Mouse (Mus musculus) hindbrain, embryonic 11.5 days (tissue): Measurements from ENCODE around the gene Ticam1. TPM values are rescaled to one million over a fixed set of nuclear protein-coding genes. Genes with fewer than 3 reads are reported as not detected.
A peak's percentile ranks its signal among the peaks of the same experiment; 100 is the strongest.

Experiments
- ATAC-seq: fragments of 200-750 bp; cut with Nextera tagmentation; 2 replicates; pipeline ENCODE4 v1.8.0; 2017; ENCODE audit warnings: mild to moderate bottlenecking, moderate TSS enrichment, moderate library complexity; ENCODE audit not compliant: low FRiP score
- DNase-seq: peaks from one replicate; pipeline ENCODE4 v3.0.0-alpha.2; 2015; ENCODE audit warnings: low spot score
- H3K27ac ChIP-seq: fragments of 300-500 bp; sonication (generic); 2 replicates; pipeline ENCODE4 v1.5.1; 2014; ENCODE audit warnings: mild to moderate bottlenecking, low read depth, low read length
- H3K27me3 ChIP-seq: fragments of 300-500 bp; sonication (generic); 2 replicates; pipeline ENCODE4 v1.6.1; 2014; ENCODE audit warnings: mild to moderate bottlenecking, low read length, moderate library complexity, mixed read lengths; ENCODE audit not compliant: control insufficient read depth, insufficient read depth
- H3K36me3 ChIP-seq: fragments of 300-500 bp; sonication (generic); 2 replicates; pipeline ENCODE4 v1.6.1; 2014; ENCODE audit warnings: mild to moderate bottlenecking, low read length, moderate library complexity, mixed read lengths; ENCODE audit not compliant: control insufficient read depth, insufficient read depth
- H3K4me1 ChIP-seq: fragments of 300-500 bp; sonication (generic); replicated peaks from 2 replicates; pipeline ENCODE4 v1.6.1; 2014; ENCODE audit warnings: low read length, mixed read lengths; ENCODE audit not compliant: control insufficient read depth, insufficient read depth
- H3K4me2 ChIP-seq: fragments of 300-500 bp; sonication (generic); replicated peaks from 2 replicates; pipeline ENCODE4 v1.6.1; 2014; ENCODE audit warnings: mild to moderate bottlenecking, low read depth, low read length
- H3K4me3 ChIP-seq: fragments of 300-500 bp; sonication (generic); 2 replicates; pipeline ENCODE4 v1.5.1; 2014; ENCODE audit warnings: low read depth, low read length
- H3K9ac ChIP-seq: fragments of 300-500 bp; sonication (generic); 2 replicates; pipeline ENCODE4 v1.6.1; 2014; ENCODE audit warnings: low read depth, low read length
- H3K9me3 ChIP-seq: fragments of 300-500 bp; sonication (generic); 2 replicates; pipeline ENCODE4 v1.6.1; 2016; ENCODE audit warnings: low read length; ENCODE audit not compliant: control insufficient read depth
- WGBS: fragments of 180-500 bp; shearing (Covaris S2); extraction: QIAGEN DNeasy Blood & Tissue Kit; methylation state at CpG from one replicate; pipeline ENCODE4 v1.1.7; 2014; 5-methylcytosine and 5-hydroxymethylcytosine counted together
- polyA plus RNA-seq: library from polyadenylated mRNA; unstranded; fragments of >200 nt; fragmentation: Nextera tagmentation; extraction: Ambion mirVana; gene quantifications from 2 replicates; pipeline ENCODE4 v1.2.1, GENCODE M21; 2014

Gene Ticam1
- polyA plus RNA-seq, 1 experiment from 2014 or later = 2.7 TPM

- H3K4me1 ChIP-seq = peaks cover 7% of the 10 kb centered on the region
- DNase-seq (no peak), ATAC-seq (no peak)
- no peaks in the 10 kb centered on the region for H3K27me3 ChIP-seq
- H3K36me3 ChIP-seq = no peaks in the 10 kb centered on the region
- WGBS = 87% methylated on average over 4 of the region's 4 CpGs
- no peak within 1 kb of the TSS for H3K27ac ChIP-seq
- H3K4me2 ChIP-seq = no peak within 1 kb of the TSS
- no peaks in the 10 kb centered on the region for H3K9me3 ChIP-seq
- H3K9ac ChIP-seq = no peak within 1 kb of the TSS
- H3K4me3 ChIP-seq = no peak within 1 kb of the TSS
Observed at GRCm38 (mm10) chr17:56292531-56293222, 16.1 kb upstream of the Ticam1 start, which contains the start of gene Plin3. Gene Plin3, minus strand, starts transcription at chr17:56292873.

GRCm38 (mm10) chr17:56291826-56292475 is 15.4 kb upstream of the Ticam1 start:
- no peak overlapping the region for H3K9ac ChIP-seq

GRCm38 (mm10) chr17:56291171-56291511 is 14.6 kb upstream of the Ticam1 start:
- Histone ChIP-seq H3K36me3 (no peaks in the 10 kb centered on the region), H3K9me3 (no peaks in the 10 kb centered on the region), H3K9ac (peak overlapping the region; percentile 52), H3K4me1 (peaks cover 7% of the 10 kb centered on the region), H3K4me2 (peak overlapping the region; percentile 56), H3K27ac (peak overlapping the region; percentile 76), H3K4me3 (peak overlapping the region; percentile 12; the same call in 1 of the 2 replicates), H3K27me3 (no peaks in the 10 kb centered on the region)
- WGBS = 0% methylated on average over 16 of the region's 16 CpGs
- peak; percentile 91 for DNase-seq
- peak; percentile 86 for ATAC-seq

More at GRCm38 (mm10) chr17:56291826-56292475, 15.4 kb upstream of the Ticam1 start:
- ATAC-seq = 0 out of 2 replicates have a peak, but pooled peaks have one; percentile 3
- H3K9me3 ChIP-seq = no peaks in the 10 kb centered on the region
- peaks cover 7% of the 10 kb centered on the region for H3K4me1 ChIP-seq
- H3K4me3 ChIP-seq = no peak overlapping the region
- no peaks in the 10 kb centered on the region for H3K36me3 ChIP-seq
- H3K27ac ChIP-seq = no peak overlapping the region
- WGBS = 66% methylated on average over 7 of the region's 7 CpGs
- DNase-seq = no peak
- no peaks in the 10 kb centered on the region for H3K27me3 ChIP-seq
- H3K4me2 ChIP-seq = no peak overlapping the region

GRCm38 (mm10) chr17:56290388-56291170 is 14.0 kb upstream of the Ticam1 start:
- DNase-seq = peak; percentile 92
- no peaks in the 10 kb centered on the region for H3K27me3 ChIP-seq
- H3K4me1 ChIP-seq = peaks cover 7% of the 10 kb centered on the region
- H3K9me3 ChIP-seq = no peaks in the 10 kb centered on the region
- H3K4me2 ChIP-seq = peak overlapping the region; percentile 56
- WGBS = 4% methylated on average over 17 of the region's 17 CpGs
- peak overlapping the region; percentile 76 for H3K27ac ChIP-seq
- H3K4me3 ChIP-seq = peak overlapping the region; percentile 39
- no peaks in the 10 kb centered on the region for H3K36me3 ChIP-seq
- peak overlapping the region; percentile 47 for H3K9ac ChIP-seq
- peak; percentile 72 for ATAC-seq

GRCm38 (mm10) chr17:56289371-56290331 is 13.1 kb upstream of the Ticam1 start:
- ATAC-seq (peak; percentile 15; the same call in 1 of the 2 replicates), DNase-seq (peak; percentile 66)
- Histone ChIP-seq H3K27ac (peak overlapping the region; percentile 76), H3K36me3 (no peaks in the 10 kb centered on the region), H3K9me3 (no peaks in the 10 kb centered on the region), H3K4me1 (peaks cover 7% of the 10 kb centered on the region), H3K4me3 (peak overlapping the region; percentile 39), H3K9ac (peak overlapping the region; percentile 47), H3K4me2 (peak overlapping the region; percentile 56), H3K27me3 (no peaks in the 10 kb centered on the region)
- 3% methylated on average over 23 of the region's 23 CpGs for WGBS

GRCm38 (mm10) chr17:56288866-56289265 is 12.3 kb upstream of the Ticam1 start:
- peaks cover 7% of the 10 kb centered on the region for H3K4me1 ChIP-seq
- H3K9ac ChIP-seq = peak overlapping the region; percentile 35; the same call in 1 of the 2 replicates
- DNase-seq (no peak), ATAC-seq (no peak)
- H3K9me3 ChIP-seq = no peaks in the 10 kb centered on the region
- no peaks in the 10 kb centered on the region for H3K36me3 ChIP-seq
- H3K27ac ChIP-seq = peak overlapping the region; percentile 76; the same call in 1 of the 2 replicates
- peak overlapping the region; percentile 39 for H3K4me3 ChIP-seq
- 48% methylated on average over 3 of the region's 3 CpGs for WGBS
- no peaks in the 10 kb centered on the region for H3K27me3 ChIP-seq
- H3K4me2 ChIP-seq = peak overlapping the region; percentile 56

GRCm38 (mm10) chr17:56287830-56288229 is 11.2 kb upstream of the Ticam1 start:
- DNase-seq (no peak), ATAC-seq (no peak)
- Histone ChIP-seq H3K9ac (no peak overlapping the region), H3K4me2 (no peak overlapping the region), H3K9me3 (no peaks in the 10 kb centered on the region), H3K4me1 (peaks cover 7% of the 10 kb centered on the region), H3K36me3 (no peaks in the 10 kb centered on the region), H3K4me3 (no peak overlapping the region), H3K27me3 (no peaks in the 10 kb centered on the region), H3K27ac (0 out of 2 replicates have a peak overlapping the region, but pooled peaks have one; percentile 30)
- WGBS = 63% methylated on average over 3 of the region's 3 CpGs

GRCm38 (mm10) chr17:56285995-56286394 is 9.4 kb upstream of the Ticam1 start:
- H3K9ac ChIP-seq = no peak overlapping the region
- DNase-seq = no peak
- H3K27me3 ChIP-seq = no peaks in the 10 kb centered on the region
- no peak overlapping the region for H3K27ac ChIP-seq
- peaks cover 7% of the 10 kb centered on the region for H3K4me1 ChIP-seq
- H3K4me3 ChIP-seq = no peak overlapping the region
- no peaks in the 10 kb centered on the region for H3K9me3 ChIP-seq
- WGBS = 96% methylated on average over 11 of the region's 11 CpGs
- ATAC-seq = no peak
- no peaks in the 10 kb centered on the region for H3K36me3 ChIP-seq
- H3K4me2 ChIP-seq = no peak overlapping the region
